Mouse (Mus musculus): ENCODE measurements around the gene Rhox4a. TPM values are rescaled to one million over a fixed set of nuclear protein-coding genes. Genes with fewer than 3 reads are reported as not detected.
"Not testable (repeated sequence)": the region's sequence is repeated elsewhere in the genome, so short reads cannot be mapped to it uniquely, and the experiment has no call there.

Rhox4a gene
- 0.14 TPM in 1 of 2 replicates, not detected in the other for polyA plus RNA-seq (2015; fragmentation: Nextera tagmentation; extraction: Ambion mirVana)

DNA sequence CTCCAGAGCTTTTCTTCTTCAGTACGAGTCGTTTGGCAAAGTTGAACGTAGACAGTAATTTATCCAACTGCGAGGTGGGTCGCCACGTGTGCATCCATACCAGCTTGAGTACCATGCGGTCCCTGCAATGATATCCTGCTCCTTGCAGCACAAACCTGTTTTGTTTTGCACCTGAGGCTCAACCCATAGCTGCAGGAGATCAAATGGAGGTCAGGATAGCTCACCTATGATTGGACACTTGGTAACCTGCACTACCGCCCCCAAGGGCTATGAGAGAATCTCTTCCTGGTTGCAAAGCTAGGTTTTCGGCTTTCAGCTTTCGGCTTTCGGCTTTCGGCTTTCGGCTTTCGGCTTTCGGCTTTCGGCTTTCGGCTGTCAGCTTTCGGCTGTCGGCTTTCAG is at the start of gene Rhox4a:
TSS of gene Rhox4a (plus strand) at position 301 of the 400 bp plus-strand sequence.
- H3K36me3 ChIP-seq (ENCODE audit: control insufficient read depth, insufficient read depth); H3K9ac ChIP-seq (ENCODE audit: low read length); ATAC-seq (replicated peaks; ENCODE audit: extremely low read depth, insufficient read depth, low FRiP score); H3K27ac ChIP-seq (ENCODE audit: low read length); H3K4me3 ChIP-seq (ENCODE audit: low read length); H3K9me3 ChIP-seq (replicated peaks; ENCODE audit: control insufficient read depth, low read length); H3K27me3 ChIP-seq (ENCODE audit: control insufficient read depth, insufficient read depth, low read length); H3K4me1 ChIP-seq (ENCODE audit: control insufficient read depth, insufficient read depth, low read length); H3K4me2 ChIP-seq (ENCODE audit: low read depth, low read length): not testable (repeated sequence)
- 86% methylated on average over 10 of the region's 19 CpGs for WGBS

DNA sequence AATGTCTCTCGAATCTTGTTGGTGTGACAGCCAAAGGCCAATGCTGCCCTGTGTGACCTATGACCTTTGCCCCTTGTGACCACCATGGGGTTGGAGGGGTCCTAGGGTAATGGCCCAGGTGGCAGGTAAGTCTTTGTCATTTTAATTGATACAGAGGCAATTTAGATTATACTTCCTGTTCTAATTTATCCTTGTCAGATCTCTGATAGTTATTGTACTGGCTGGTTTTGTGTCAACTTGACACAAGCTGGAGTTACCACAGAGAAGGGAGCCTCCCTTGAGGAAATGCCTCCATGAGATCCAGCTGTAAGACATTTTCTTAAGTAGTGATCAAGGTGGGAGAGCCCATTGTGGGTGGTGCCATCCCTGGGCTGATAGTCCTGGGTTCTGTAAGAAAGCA is 43.0 kb upstream of the Rhox4a start, which contains the start of gene Rhox1:
TSS of gene Rhox1 (minus strand) at position 101 of the 400 bp plus-strand sequence.
- H3K4me1 ChIP-seq (ENCODE audit: control insufficient read depth, insufficient read depth, low read length); H3K27me3 ChIP-seq (ENCODE audit: control insufficient read depth, insufficient read depth, low read length); ATAC-seq (replicated peaks; ENCODE audit: extremely low read depth, insufficient read depth, low FRiP score); H3K27ac ChIP-seq (ENCODE audit: low read length); H3K4me2 ChIP-seq (ENCODE audit: low read depth, low read length); H3K9ac ChIP-seq (ENCODE audit: low read length); H3K36me3 ChIP-seq (ENCODE audit: control insufficient read depth, insufficient read depth); H3K9me3 ChIP-seq (replicated peaks; ENCODE audit: control insufficient read depth, low read length); H3K4me3 ChIP-seq (ENCODE audit: low read length): not testable (repeated sequence)
- WGBS: 45% methylated on average over 1 of the region's 1 CpGs

DNA sequence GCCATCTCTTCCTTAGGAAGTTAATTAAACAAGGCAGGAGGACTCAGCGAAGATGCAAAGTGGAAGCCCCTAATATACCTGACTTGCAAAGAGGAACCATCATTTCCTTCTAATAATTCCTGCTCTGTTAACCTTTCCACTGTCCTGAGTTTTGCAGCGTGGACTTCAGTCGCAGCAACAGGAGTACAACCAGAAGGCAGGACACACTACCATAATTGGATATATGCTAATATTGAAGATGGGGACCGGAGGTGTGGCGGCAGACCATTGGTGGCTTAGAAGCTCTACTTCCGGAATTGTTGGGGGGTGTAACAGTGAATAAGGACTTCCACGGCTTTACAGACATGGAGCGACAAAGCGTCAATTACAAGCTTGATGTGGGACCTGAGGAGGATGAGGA is 20.5 kb upstream of the Rhox4a start, which contains the start of gene Rhox2a:
TSS of gene Rhox2a (plus strand) at position 301 of the 400 bp plus-strand sequence.
- ATAC-seq (replicated peaks; ENCODE audit: extremely low read depth, insufficient read depth, low FRiP score): not testable (repeated sequence)

DNA sequence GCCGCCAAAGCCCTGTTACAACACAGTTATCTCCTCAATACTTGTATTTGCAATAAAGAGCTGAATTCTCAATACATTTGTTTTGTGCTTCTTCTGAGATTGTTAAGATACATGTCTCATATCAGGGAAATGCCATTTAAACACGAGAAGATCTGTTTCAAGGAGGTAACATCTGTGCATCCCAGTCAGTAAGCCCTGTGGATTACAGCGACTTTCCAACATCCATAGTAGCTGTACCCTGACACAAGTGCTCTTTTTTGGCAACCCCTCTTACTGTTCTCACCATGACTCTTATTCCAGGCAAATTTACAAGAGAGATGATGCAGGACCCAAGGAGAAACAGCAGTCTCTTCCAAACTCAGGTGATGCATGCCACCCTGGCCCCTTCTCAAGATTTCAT is 15.5 kb upstream of the Rhox4a start, which contains the start of gene Rhox3a:
TSS of gene Rhox3a (plus strand) at position 301 of the 400 bp plus-strand sequence.
- H3K4me3 ChIP-seq (ENCODE audit: low read length): not testable (repeated sequence)

More for the DNA sequence above, 20.5 kb upstream of the Rhox4a start, which contains the start of gene Rhox2a:
- not testable (repeated sequence) for H3K4me1 ChIP-seq (ENCODE audit: control insufficient read depth, insufficient read depth, low read length); H3K27me3 ChIP-seq (ENCODE audit: control insufficient read depth, insufficient read depth, low read length); H3K9ac ChIP-seq (ENCODE audit: low read length); H3K9me3 ChIP-seq (replicated peaks; ENCODE audit: control insufficient read depth, low read length); H3K27ac ChIP-seq (ENCODE audit: low read length); H3K36me3 ChIP-seq (ENCODE audit: control insufficient read depth, insufficient read depth); H3K4me2 ChIP-seq (ENCODE audit: low read depth, low read length); H3K4me3 ChIP-seq (ENCODE audit: low read length)
- no CpG with 5 or more reads among the region's 9 CpGs for WGBS

More for the DNA sequence above, 15.5 kb upstream of the Rhox4a start, which contains the start of gene Rhox3a:
- H3K27me3 ChIP-seq (ENCODE audit: control insufficient read depth, insufficient read depth, low read length); H3K27ac ChIP-seq (ENCODE audit: low read length); H3K4me2 ChIP-seq (ENCODE audit: low read depth, low read length); H3K4me1 ChIP-seq (ENCODE audit: control insufficient read depth, insufficient read depth, low read length); H3K9me3 ChIP-seq (replicated peaks; ENCODE audit: control insufficient read depth, low read length); ATAC-seq (replicated peaks; ENCODE audit: extremely low read depth, insufficient read depth, low FRiP score); H3K9ac ChIP-seq (ENCODE audit: low read length); H3K36me3 ChIP-seq (ENCODE audit: control insufficient read depth, insufficient read depth): not testable (repeated sequence)
- 100% methylated on average over 1 of the region's 3 CpGs for WGBS

Other genes starting within 250 kb of the Rhox4a start
- gene Sowahd, start 216.5 kb upstream of the Rhox4a start, polyA plus RNA-seq (2015; fragmentation: Nextera tagmentation; extraction: Ambion mirVana): 0.15 and 0.24 TPM in 2 replicates
- 275 and 291 TPM in 2 replicates for gene Rpl39, start 179.9 kb upstream of the Rhox4a start, polyA plus RNA-seq (2015; fragmentation: Nextera tagmentation; extraction: Ambion mirVana)
- 13.5 and 13.6 TPM in 2 replicates for gene Upf3b, start 155.0 kb upstream of the Rhox4a start, polyA plus RNA-seq (2015; fragmentation: Nextera tagmentation; extraction: Ambion mirVana)
- 10.3 and 13.2 TPM in 2 replicates for gene Nkap, start 138.5 kb upstream of the Rhox4a start, polyA plus RNA-seq (2015; fragmentation: Nextera tagmentation; extraction: Ambion mirVana)
- 0.19 TPM in 1 of 2 replicates, not detected in the other for gene Akap14, start 96.5 kb upstream of the Rhox4a start, polyA plus RNA-seq (2015; fragmentation: Nextera tagmentation; extraction: Ambion mirVana)
- gene Ndufa1, start 74.2 kb upstream of the Rhox4a start, polyA plus RNA-seq (2015; fragmentation: Nextera tagmentation; extraction: Ambion mirVana): 767 and 842 TPM in 2 replicates
- 5.5 and 7.1 TPM in 2 replicates for gene Rnf113a1, start 74.1 kb upstream of the Rhox4a start, polyA plus RNA-seq (2015; fragmentation: Nextera tagmentation; extraction: Ambion mirVana)
- not detected in 2 replicates for gene Gm9, start 54.3 kb upstream of the Rhox4a start, polyA plus RNA-seq (2015; fragmentation: Nextera tagmentation; extraction: Ambion mirVana)
- not detected in 2 replicates for gene Rhox1, start 43.1 kb upstream of the Rhox4a start, polyA plus RNA-seq (2015; fragmentation: Nextera tagmentation; extraction: Ambion mirVana)
- not detected in 2 replicates for gene Rhox2a, start 20.4 kb upstream of the Rhox4a start, polyA plus RNA-seq (2015; fragmentation: Nextera tagmentation; extraction: Ambion mirVana)
- gene Rhox3a, start 15.4 kb upstream of the Rhox4a start, polyA plus RNA-seq (2015; fragmentation: Nextera tagmentation; extraction: Ambion mirVana): not detected in 2 replicates
- not detected in 2 replicates for gene Rhox3a2, start 114.7 kb downstream of the Rhox4a start, polyA plus RNA-seq (2015; fragmentation: Nextera tagmentation; extraction: Ambion mirVana)
- 2.3 and 6.1 TPM in 2 replicates for gene Rhox4a2, start 125.5 kb downstream of the Rhox4a start, polyA plus RNA-seq (2015; fragmentation: Nextera tagmentation; extraction: Ambion mirVana)
- not detected in 2 replicates for gene Rhox2b, start 146.7 kb downstream of the Rhox4a start, polyA plus RNA-seq (2015; fragmentation: Nextera tagmentation; extraction: Ambion mirVana)
- gene Rhox4b, start 167.2 kb downstream of the Rhox4a start, polyA plus RNA-seq (2015; fragmentation: Nextera tagmentation; extraction: Ambion mirVana): 0.72 and 2.2 TPM in 2 replicates
- gene Rhox2c, start 188.3 kb downstream of the Rhox4a start, polyA plus RNA-seq (2015; fragmentation: Nextera tagmentation; extraction: Ambion mirVana): not detected in 2 replicates
- not detected in 2 replicates for gene Rhox3c, start 193.2 kb downstream of the Rhox4a start, polyA plus RNA-seq (2015; fragmentation: Nextera tagmentation; extraction: Ambion mirVana)
- gene Rhox4c, start 215.0 kb downstream of the Rhox4a start, polyA plus RNA-seq (2015; fragmentation: Nextera tagmentation; extraction: Ambion mirVana): not detected in 2 replicates
- gene Rhox2d, start 228.1 kb downstream of the Rhox4a start, polyA plus RNA-seq (2015; fragmentation: Nextera tagmentation; extraction: Ambion mirVana): not detected in 2 replicates
- gene Rhox4d, start 249.0 kb downstream of the Rhox4a start, polyA plus RNA-seq (2015; fragmentation: Nextera tagmentation; extraction: Ambion mirVana): not detected in 2 replicates

All from heart, embryonic 16.5 days (tissue).